Mouse (Mus musculus): ENCODE data around the gene Ube2l6. TPM values are rescaled to one million over a fixed set of nuclear protein-coding genes. Genes with fewer than 3 reads are reported as not detected.

The Ube2l6 gene
- polyA plus RNA-seq, 2 experiments, result 304 to 469 TPM

DNA sequence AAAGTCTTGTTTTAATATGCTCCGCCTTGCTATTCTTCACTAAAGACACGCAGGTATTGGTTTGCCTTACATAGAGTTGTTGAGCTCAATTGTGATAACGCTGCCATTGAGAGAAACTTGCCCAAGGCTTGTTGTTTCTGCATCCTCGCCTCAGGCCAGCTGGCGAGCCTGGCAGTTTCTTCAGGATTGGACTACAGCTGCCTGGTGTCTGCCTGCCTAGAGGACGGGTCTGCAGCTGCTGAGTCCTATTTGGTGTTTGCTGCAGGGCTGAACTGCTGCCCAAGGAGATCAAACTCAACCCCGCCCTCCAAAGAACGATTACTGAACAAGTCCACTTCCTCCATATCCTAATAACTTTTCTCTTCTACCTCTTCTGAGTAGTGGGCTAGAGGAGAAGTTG, 37.9 kb upstream of the Ube2l6 start:
- ATAC-seq (ENCODE audit: insufficient read depth) (no peak), DNase-seq (ENCODE audit: low read depth in 3 of 3, low spot score in 3 of 3) (no peak)
- no peak for TF ChIP-seq EP300 (IDR thresholded peaks at IDR 0.05; ENCODE audit: low read depth)
- no peak for TF ChIP-seq CTCF (IDR thresholded peaks at IDR 0.05; ENCODE audit: low read depth)
- Histone ChIP-seq H3K9ac (replicated peaks) (no peak overlapping the region), H3K9me3 (ENCODE audit: control insufficient read depth, low read length) (no peaks in the 10 kb centered on the region), H3K36me3 (replicated peaks; ENCODE audit: control insufficient read depth, insufficient read depth, low read depth) (no peaks in the 10 kb centered on the region), H3K4me2 (ENCODE audit: low read depth) (no peak overlapping the region), H3K27me3 (ENCODE audit: control insufficient read depth, insufficient read depth, low read length) (no peaks in the 10 kb centered on the region), H3K27ac (no peak overlapping the region), H3K4me3 (ENCODE audit: insufficient read depth in 1 of 2, low read depth in 2 of 2, low read length in 2 of 2) (no peak overlapping the region), H3K4me1 (replicated peaks; ENCODE audit: control insufficient read depth in 2 of 2, insufficient read depth in 2 of 2, low read length in 1 of 2) (peaks cover 0 to 7% of the 10 kb centered on the region in 2 experiments; a peak in 2 of 4 replicates)
- WGBS (ENCODE audit: insufficient replicate concordance), result 53% methylated on average over 8 of the region's 8 CpGs

DNA sequence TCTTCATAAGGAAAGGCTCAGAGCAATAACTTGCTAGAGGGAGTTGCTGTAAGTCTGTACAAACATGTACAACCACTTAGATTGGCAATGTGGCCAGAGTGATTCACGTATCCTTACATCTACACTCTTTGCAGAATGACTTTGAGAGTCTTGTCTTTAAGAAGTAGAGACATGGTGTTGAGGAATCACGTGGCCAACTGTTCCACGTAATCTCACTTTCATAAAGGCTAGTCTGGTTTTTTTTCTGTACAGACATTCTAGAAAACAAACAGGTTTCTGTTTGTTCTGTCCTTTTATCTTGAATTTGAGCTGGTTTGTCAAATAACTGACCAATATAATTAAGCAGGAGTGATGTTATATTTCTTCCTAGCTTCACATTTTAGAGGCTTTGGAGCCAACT, 37.3 kb upstream of the Ube2l6 start:
- DNase-seq (ENCODE audit: low read depth in 3 of 3, low spot score in 3 of 3), result no peak
- 56% methylated on average over 3 of the region's 3 CpGs for WGBS (ENCODE audit: insufficient replicate concordance)

DNA sequence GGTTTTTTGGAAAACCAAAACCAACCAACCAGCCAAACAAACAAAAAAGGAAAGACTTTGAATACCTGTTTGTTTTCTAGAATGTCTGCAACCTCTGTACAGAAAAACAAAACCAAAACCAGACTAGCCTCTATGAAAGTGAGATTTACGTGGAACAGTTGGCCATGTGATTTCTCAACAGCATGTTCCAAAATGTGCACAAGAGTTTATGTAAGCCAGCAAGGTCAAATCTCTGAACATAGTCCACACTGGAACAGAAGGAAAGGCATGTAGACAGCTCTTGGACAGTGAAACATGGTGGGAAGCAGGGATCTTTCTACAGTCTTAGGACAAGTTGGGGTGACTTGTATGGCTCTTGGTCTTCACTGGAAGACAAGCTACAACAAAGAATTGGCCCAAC, 36.8 kb upstream of the Ube2l6 start:
- Histone ChIP-seq H3K27me3 (ENCODE audit: control insufficient read depth, insufficient read depth, low read length) (no peaks in the 10 kb centered on the region; the same call in 1 of the 2 replicates), H3K9me3 (ENCODE audit: control insufficient read depth, low read length) (no peaks in the 10 kb centered on the region), H3K9ac (replicated peaks) (no peak overlapping the region), H3K36me3 (replicated peaks; ENCODE audit: control insufficient read depth, insufficient read depth, low read depth) (no peaks in the 10 kb centered on the region), H3K4me2 (ENCODE audit: low read depth) (no peak overlapping the region), H3K4me3 (ENCODE audit: insufficient read depth in 1 of 2, low read depth in 2 of 2, low read length in 2 of 2) (no peak overlapping the region), H3K4me1 (replicated peaks; ENCODE audit: control insufficient read depth in 2 of 2, insufficient read depth in 2 of 2, low read length in 1 of 2) (peaks cover 0 to 3% of the 10 kb centered on the region in 2 experiments; a peak in 1 of 4 replicates), H3K27ac (no peak overlapping the region)
- TF ChIP-seq EP300 (IDR thresholded peaks at IDR 0.05; ENCODE audit: low read depth), result no peak
- TF ChIP-seq CTCF (IDR thresholded peaks at IDR 0.05; ENCODE audit: low read depth), result no peak
- ATAC-seq (ENCODE audit: insufficient read depth) (no peak), DNase-seq (ENCODE audit: low read depth in 3 of 3, low spot score in 3 of 3) (no peak)
- WGBS (ENCODE audit: insufficient replicate concordance), result 67% methylated on average over 1 of the region's 1 CpGs

More for the DNA sequence above, 37.3 kb upstream of the Ube2l6 start:
- H3K4me2 ChIP-seq (ENCODE audit: low read depth), result no peak overlapping the region
- TF ChIP-seq CTCF (IDR thresholded peaks at IDR 0.05; ENCODE audit: low read depth), result no peak
- no peak for TF ChIP-seq EP300 (IDR thresholded peaks at IDR 0.05; ENCODE audit: low read depth)
- ATAC-seq (ENCODE audit: insufficient read depth), result no peak
- H3K9ac ChIP-seq (replicated peaks), result no peak overlapping the region
- no peaks in the 10 kb centered on the region for H3K36me3 ChIP-seq (replicated peaks; ENCODE audit: control insufficient read depth, insufficient read depth, low read depth)
- no peaks in the 10 kb centered on the region for H3K9me3 ChIP-seq (ENCODE audit: control insufficient read depth, low read length)
- H3K4me3 ChIP-seq (ENCODE audit: insufficient read depth in 1 of 2, low read depth in 2 of 2, low read length in 2 of 2), result no peak overlapping the region
- no peaks in the 10 kb centered on the region for H3K27me3 ChIP-seq (ENCODE audit: control insufficient read depth, insufficient read depth, low read length)
- no peak overlapping the region for H3K27ac ChIP-seq
- peaks cover 0 to 7% of the 10 kb centered on the region in 2 experiments; a peak in 2 of 4 replicates for H3K4me1 ChIP-seq (replicated peaks; ENCODE audit: control insufficient read depth in 2 of 2, insufficient read depth in 2 of 2, low read length in 1 of 2)

DNA sequence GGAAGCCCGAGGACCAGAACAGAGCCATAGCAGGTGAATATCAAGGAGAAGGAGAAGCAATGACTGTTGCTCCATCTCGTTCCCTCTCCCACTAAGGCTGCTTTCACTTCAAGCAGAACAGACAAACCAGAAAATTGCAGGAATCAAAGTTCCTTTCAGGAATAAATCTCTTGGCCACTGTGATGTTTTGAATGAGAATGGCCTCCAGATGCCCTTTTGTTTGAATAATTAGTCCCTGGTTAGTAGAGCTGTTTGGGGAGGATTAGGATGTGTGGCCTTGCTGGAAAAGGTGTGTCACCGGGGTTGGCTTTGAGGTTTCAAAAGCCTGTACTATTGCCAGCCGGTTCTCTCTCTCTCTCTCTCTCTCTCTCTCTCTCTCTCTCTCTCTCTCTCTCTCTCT, 36.3 kb upstream of the Ube2l6 start:
- Histone ChIP-seq H3K4me2 (ENCODE audit: low read depth) (no peak overlapping the region), H3K36me3 (replicated peaks; ENCODE audit: control insufficient read depth, insufficient read depth, low read depth) (no peaks in the 10 kb centered on the region), H3K4me3 (ENCODE audit: insufficient read depth in 1 of 2, low read depth in 2 of 2, low read length in 2 of 2) (no peak overlapping the region), H3K27ac (no peak overlapping the region), H3K9me3 (ENCODE audit: control insufficient read depth, low read length) (no peaks in the 10 kb centered on the region), H3K27me3 (ENCODE audit: control insufficient read depth, insufficient read depth, low read length) (no peaks in the 10 kb centered on the region; the same call in 1 of the 2 replicates), H3K4me1 (replicated peaks; ENCODE audit: control insufficient read depth in 2 of 2, insufficient read depth in 2 of 2, low read length in 1 of 2) (0 out of 4 replicates have a peak, but pooled peaks cover 0 to 3% of the 10 kb centered on the region in 2 experiments), H3K9ac (replicated peaks) (no peak overlapping the region)
- ATAC-seq (ENCODE audit: insufficient read depth), result no peak
- 47% methylated on average over 4 of the region's 4 CpGs for WGBS (ENCODE audit: insufficient replicate concordance)
- TF ChIP-seq EP300 (IDR thresholded peaks at IDR 0.05; ENCODE audit: low read depth) (no peak), CTCF (IDR thresholded peaks at IDR 0.05; ENCODE audit: low read depth) (no peak)
- DNase-seq (ENCODE audit: low read depth in 3 of 3, low spot score in 3 of 3), result no peak

DNA sequence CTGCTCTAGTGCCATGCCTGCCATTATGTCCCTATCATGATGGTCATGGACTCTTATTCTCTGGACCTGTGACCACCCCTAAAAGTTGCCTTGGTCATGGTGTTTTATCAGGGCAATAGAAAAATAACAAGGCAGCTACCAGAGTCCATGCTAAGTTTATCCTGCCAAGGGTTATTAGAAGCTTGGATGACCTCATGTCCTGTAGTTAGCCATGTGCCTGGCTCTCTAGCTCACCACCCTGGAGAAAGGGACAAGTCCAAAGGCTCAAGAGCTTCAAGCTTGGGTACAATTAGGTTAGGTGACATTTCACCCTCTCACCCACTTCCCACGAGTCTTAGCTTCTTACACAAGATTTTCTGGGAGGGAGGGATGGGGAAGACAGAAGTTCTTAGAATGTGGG, 35.8 kb upstream of the Ube2l6 start:
- 0 out of 4 replicates have a peak, but pooled peaks cover 0 to 3% of the 10 kb centered on the region in 2 experiments for H3K4me1 ChIP-seq (replicated peaks; ENCODE audit: control insufficient read depth in 2 of 2, insufficient read depth in 2 of 2, low read length in 1 of 2)
- DNase-seq (ENCODE audit: low read depth in 3 of 3, low spot score in 3 of 3) (no peak), ATAC-seq (ENCODE audit: insufficient read depth) (no peak)
- H3K36me3 ChIP-seq (replicated peaks; ENCODE audit: control insufficient read depth, insufficient read depth, low read depth), result no peaks in the 10 kb centered on the region
- H3K27me3 ChIP-seq (ENCODE audit: control insufficient read depth, insufficient read depth, low read length), result no peaks in the 10 kb centered on the region; the same call in 1 of the 2 replicates
- no peak overlapping the region for H3K4me3 ChIP-seq (ENCODE audit: insufficient read depth in 1 of 2, low read depth in 2 of 2, low read length in 2 of 2)
- no peak overlapping the region for H3K27ac ChIP-seq
- H3K9ac ChIP-seq (replicated peaks), result no peak overlapping the region
- H3K9me3 ChIP-seq (ENCODE audit: control insufficient read depth, low read length), result no peaks in the 10 kb centered on the region
- TF ChIP-seq EP300 (IDR thresholded peaks at IDR 0.05; ENCODE audit: low read depth) (no peak), CTCF (IDR thresholded peaks at IDR 0.05; ENCODE audit: low read depth) (no peak)
- H3K4me2 ChIP-seq (ENCODE audit: low read depth), result no peak overlapping the region
- 19% methylated on average over 1 of the region's 1 CpGs for WGBS (ENCODE audit: insufficient replicate concordance)
